Mouse (Mus musculus) stomach, postnatal 0 days (tissue): Measurements from ENCODE around the gene Axl.

ENCODE experiments used
- CTCF ChIP-seq: IDR thresholded peaks from 2 replicates; pipeline ENCODE4 v1.5.1; 2016; ENCODE audit warnings: antibody characterized with exemption, low read depth, mild to moderate bottlenecking, moderate library complexity
- EP300 ChIP-seq: optimal IDR thresholded peaks from 2 replicates; pipeline ENCODE3; 2016; ENCODE audit warnings: antibody characterized with exemption

DNA sequence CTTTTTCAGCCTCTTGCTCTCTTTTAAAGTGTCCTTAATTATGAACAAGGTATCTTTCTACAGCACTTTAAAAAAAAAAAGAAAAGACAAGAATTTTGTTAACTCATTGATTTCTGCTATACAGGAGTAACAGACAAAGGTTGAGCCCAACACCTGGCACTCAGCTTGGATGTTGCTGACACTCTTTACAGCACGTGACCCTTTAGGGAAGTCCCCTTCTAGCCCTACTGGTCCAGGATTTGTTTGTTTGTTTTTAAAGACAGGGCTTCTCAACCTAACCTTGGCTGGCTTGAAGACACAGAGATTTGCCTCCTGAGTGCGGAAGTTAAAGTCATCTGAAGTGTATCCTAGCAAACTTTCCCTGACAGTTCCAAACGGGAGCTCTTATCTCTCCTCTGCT, 41.7 kb downstream of the Axl start:
- TF ChIP-seq CTCF, result no peak
- TF ChIP-seq EP300, result no peak
